Mouse (Mus musculus): ENCODE results near the gene A130010J15Rik.

A130010J15Rik gene

GRCm38 (mm10) chr1:193167746-193168145, at the start of gene A130010J15Rik:
A130010J15Rik (plus strand) TSS chr1:193168046.
- DNase-seq (ENCODE audit: low spot score) = no peak

- DNase-seq (ENCODE audit: low spot score) = no peak
Measured at GRCm38 (mm10) chr1:193122793-193123192, 45.1 kb upstream of the A130010J15Rik start.

GRCm38 (mm10) chr1:193123290-193123689, 44.6 kb upstream of the A130010J15Rik start:
- DNase-seq (ENCODE audit: low spot score) = no peak

GRCm38 (mm10) chr1:193125835-193126234, 42.0 kb upstream of the A130010J15Rik start:
- DNase-seq (ENCODE audit: low spot score) = no peak

GRCm38 (mm10) chr1:193128055-193128454, 39.8 kb upstream of the A130010J15Rik start:
- no peak for DNase-seq (ENCODE audit: low spot score)

- no peak for DNase-seq (ENCODE audit: low spot score)
Measured at GRCm38 (mm10) chr1:193129321-193129720, 38.5 kb upstream of the A130010J15Rik start.

- DNase-seq (ENCODE audit: low spot score) = peak; percentile 96
Measured at GRCm38 (mm10) chr1:193129786-193130455, 37.9 kb upstream of the A130010J15Rik start, which contains the start of gene Diexf. Diexf (minus strand) TSS chr1:193130272.

GRCm38 (mm10) chr1:193130456-193130825, 37.4 kb upstream of the A130010J15Rik start:
- no peak for DNase-seq (ENCODE audit: low spot score)

- no peak for DNase-seq (ENCODE audit: low spot score)
Measured at GRCm38 (mm10) chr1:193130839-193131238, 37.0 kb upstream of the A130010J15Rik start.

GRCm38 (mm10) chr1:193131311-193131948, 36.4 kb upstream of the A130010J15Rik start:
- no peak for DNase-seq (ENCODE audit: low spot score)

GRCm38 (mm10) chr1:193132385-193132784, 35.5 kb upstream of the A130010J15Rik start:
- no peak for DNase-seq (ENCODE audit: low spot score)

- no peak for DNase-seq (ENCODE audit: low spot score)
Measured at GRCm38 (mm10) chr1:193133726-193134125, 34.1 kb upstream of the A130010J15Rik start.

- no peak for DNase-seq (ENCODE audit: low spot score)
Measured at GRCm38 (mm10) chr1:193138087-193138486, 29.8 kb upstream of the A130010J15Rik start.

GRCm38 (mm10) chr1:193138669-193139068, 29.2 kb upstream of the A130010J15Rik start:
- DNase-seq (ENCODE audit: low spot score) = no peak

GRCm38 (mm10) chr1:193141118-193141517, 26.7 kb upstream of the A130010J15Rik start:
- DNase-seq (ENCODE audit: low spot score) = no peak

- DNase-seq (ENCODE audit: low spot score) = no peak
Measured at GRCm38 (mm10) chr1:193142517-193143062, 25.3 kb upstream of the A130010J15Rik start.

GRCm38 (mm10) chr1:193144516-193144915, 23.3 kb upstream of the A130010J15Rik start:
- no peak for DNase-seq (ENCODE audit: low spot score)

- DNase-seq (ENCODE audit: low spot score) = no peak
Measured at GRCm38 (mm10) chr1:193145101-193145500, 22.7 kb upstream of the A130010J15Rik start.

GRCm38 (mm10) chr1:193146416-193146815, 21.4 kb upstream of the A130010J15Rik start:
- DNase-seq (ENCODE audit: low spot score) = no peak

- no peak for DNase-seq (ENCODE audit: low spot score)
Measured at GRCm38 (mm10) chr1:193149231-193149630, 18.6 kb upstream of the A130010J15Rik start.

- DNase-seq (ENCODE audit: low spot score) = no peak
Measured at GRCm38 (mm10) chr1:193151134-193151533, 16.7 kb upstream of the A130010J15Rik start.

- DNase-seq (ENCODE audit: low spot score) = peak; percentile 25
Measured at GRCm38 (mm10) chr1:193152872-193153271, 15.0 kb upstream of the A130010J15Rik start, which contains the start of gene Irf6. Irf6 (plus strand) TSS chr1:193153111.

GRCm38 (mm10) chr1:193153561-193153960, 14.3 kb upstream of the A130010J15Rik start:
- DNase-seq (ENCODE audit: low spot score) = no peak
